Mouse (Mus musculus) kidney, postnatal 25 days (tissue): ENCODE data around the gene Kcnj4.

Experiments used
- DNase-seq, 2 experiments: peaks; one replicate each; pipeline ENCODE4 v3.0.0; 2021; ENCODE audit warnings: mixed read lengths in 2 of 2

The Kcnj4 gene

DNA sequence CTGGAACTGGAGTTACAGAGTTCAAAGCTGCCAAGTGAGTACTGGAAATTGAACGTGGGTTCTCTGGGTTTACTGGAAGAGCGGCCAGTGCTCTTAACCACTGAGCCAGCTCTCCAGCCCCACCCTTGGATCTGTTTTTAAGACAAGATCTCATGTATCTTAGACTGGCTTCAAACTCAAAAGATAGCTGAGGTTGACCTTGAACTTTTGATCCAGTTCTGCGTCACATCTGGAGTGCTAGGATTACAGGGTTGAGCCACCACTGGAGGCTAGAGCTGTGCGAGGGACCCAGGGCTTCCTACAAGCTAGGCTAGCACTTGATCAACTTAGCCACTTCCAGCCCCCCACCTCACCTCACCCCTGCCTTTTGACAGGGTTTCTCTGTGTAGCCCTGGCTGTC is 51.2 kb downstream of the Kcnj4 start:
- peak in 1 of 2 experiments; percentile 14 for DNase-seq

DNA sequence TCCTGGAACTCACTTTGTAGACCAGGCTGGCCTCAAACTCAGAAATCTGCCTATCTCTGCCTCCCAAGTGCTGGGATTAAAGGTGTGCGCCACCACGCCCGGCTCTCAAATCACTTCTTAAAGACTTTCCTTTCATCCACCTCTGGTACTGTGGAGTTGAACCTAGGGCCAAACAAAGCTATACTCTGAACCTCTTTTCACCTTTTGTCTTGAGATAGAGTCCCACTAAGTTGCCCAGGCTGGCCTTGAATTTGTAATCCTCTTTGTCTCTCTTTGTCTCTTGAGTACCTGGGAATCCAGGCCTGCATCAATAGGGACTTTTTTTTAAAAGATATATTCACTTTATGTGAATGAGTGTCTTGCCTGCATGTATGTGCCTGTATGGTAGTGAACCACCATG is 57.0 kb downstream of the Kcnj4 start:
- no peak for DNase-seq

DNA sequence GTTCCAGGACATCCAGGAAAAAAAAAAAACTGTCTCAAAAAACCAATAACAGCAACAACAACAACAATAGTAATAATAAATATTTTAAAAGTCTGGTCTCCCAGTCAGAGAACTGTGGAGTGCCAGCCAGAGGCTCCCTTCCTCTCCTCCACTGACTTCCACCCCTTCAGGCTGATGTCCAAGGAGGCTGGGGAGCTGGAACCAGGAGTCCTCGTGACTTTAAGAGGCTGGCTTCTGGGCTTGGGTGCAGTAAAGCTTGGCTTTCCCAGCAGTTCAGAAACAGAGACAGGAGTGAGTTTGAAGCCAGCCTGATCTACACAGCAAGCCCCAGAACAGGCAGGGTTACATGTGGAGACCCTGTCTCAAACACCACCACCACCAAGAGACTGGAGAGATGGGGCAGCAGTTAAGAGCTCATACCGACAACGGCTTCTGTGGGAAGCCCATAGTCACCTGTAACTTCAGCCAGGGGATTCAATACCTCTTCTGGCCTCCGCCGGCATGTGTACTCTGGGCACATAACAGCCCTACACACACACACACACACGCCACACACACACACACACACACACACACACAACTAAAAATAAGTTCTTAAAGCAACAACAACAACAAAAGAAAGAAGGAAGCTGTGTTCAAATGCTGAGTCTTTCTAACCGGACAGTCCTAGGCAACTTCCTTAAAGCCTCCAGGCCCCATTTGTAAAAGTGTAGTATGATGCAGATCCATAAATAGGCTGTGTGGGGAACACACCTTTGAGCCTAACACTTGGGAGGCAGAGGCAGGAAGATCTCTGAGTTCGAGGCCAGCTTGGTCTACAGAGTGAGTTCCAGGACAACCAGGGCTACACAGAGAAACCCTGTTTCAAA is 59.0 kb downstream of the Kcnj4 start:
- DNase-seq, result no peak

DNA sequence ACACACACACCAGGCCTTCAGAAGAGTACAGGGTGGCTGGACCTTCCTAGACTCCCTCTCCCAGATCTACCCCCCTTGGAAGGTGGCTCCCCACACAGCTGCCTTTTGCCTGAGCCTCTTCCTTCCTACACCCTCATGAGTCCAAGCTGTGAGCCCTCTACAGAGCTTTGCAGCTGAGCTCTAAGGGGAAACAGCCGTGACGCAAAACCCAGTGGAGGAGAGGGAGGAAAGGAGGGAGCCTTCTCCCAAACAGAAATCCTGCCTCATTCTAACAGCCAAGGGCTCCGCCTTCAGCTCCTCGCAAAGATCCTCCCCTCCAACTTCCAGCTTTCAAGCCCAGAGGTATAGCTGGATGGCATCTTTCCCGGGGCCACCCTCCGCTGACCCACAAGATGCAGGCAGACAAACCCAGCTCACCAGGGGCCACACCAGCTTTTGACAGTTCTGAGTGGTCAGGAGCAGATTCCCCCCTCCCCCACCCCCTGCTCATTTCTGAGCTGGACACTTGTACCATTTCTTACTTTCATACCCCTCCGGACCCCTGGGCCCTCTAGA is 61.1 kb downstream of the Kcnj4 start:
- DNase-seq, result no peak

DNA sequence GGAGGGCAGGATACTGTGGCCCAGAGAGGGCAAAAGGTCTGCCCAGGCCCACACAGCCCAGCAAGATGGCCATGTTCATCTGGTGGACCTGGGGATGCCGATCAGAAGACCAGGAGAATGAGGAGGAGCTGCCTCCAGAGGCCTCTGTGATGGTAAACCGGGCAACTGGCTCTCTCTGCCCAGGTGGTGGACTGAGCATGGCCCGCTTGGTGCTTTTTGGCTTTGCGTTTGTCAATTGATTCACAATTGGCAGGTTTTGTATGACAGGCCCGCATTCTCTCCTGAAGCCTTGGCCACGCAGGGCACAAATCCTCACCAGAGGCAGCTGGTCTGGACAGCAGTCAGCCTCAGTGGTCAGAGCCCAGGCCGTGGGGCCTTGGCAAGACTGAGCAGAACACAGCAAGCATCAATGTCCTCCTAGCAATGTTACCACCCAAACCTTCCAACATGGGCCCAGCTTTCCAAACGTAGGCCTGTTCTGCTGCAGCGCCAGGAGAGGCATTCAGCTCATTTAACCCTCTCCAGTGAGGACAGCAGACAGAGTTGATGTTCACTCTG is 62.0 kb downstream of the Kcnj4 start:
- DNase-seq, result no peak

DNA sequence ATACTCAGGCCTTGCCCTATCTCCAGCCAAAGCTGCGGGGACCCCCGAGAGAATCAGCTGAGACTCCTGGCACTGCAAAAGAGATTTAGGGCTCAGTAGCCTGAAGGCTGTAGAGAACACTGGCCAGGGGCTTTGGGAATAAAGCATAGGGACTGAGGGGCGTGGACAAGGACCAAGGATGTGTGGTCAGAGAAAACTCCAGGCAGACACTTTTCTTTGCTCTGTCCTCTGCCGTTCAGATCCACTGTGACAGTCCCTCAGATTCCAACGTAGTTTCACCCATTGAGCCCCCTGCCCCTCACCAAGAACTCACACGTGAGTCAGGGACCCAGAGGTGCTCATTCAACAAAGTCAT is 62.8 kb downstream of the Kcnj4 start:
- DNase-seq, result no peak

DNA sequence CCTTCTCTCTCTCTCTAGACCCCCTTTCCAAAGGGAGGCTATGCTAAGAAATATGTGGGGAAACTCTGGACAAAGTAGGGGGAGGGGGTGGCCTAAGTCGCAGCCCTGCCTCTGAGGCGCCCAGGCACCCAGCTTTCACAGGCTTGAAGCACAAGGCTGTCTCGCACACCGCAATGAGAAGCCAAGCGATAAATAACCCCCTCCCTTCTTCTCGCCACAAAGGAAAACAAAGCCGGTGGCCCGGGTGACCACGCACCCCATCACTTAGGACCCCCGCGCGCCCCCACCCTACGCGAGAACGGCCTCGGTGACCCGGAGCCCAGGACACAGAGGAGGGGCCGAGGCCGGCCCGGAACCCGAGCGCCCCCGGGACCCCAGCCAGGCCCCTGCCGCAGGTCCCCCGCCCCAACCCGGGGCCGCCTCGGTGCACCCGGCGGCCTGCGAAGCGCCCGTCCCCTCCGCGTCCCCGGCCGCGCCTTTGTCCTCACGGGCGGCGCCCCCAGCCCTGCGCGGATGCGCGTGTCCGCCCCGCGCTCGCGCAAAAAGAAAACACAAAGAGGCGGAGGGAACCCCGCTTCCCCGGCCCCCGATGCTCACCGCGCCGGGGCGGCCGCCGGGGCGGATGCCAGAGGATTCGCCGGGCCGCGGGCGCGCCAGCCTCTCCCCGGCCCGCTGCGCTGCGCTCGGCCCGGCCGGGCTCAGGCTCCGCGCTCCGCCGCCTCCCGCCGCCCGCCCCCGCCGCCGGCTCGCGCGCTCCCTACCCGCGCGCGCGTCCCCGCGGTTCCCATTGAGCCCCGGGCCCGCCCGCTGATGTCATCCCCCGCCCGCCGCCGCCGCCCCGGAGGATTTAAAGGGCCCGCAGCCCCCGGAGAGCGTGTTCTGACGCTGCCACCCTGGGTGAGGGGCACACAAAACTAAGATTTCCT is 63.4 kb downstream of the Kcnj4 start:
- peak; percentile 86 to 91 for DNase-seq

DNA sequence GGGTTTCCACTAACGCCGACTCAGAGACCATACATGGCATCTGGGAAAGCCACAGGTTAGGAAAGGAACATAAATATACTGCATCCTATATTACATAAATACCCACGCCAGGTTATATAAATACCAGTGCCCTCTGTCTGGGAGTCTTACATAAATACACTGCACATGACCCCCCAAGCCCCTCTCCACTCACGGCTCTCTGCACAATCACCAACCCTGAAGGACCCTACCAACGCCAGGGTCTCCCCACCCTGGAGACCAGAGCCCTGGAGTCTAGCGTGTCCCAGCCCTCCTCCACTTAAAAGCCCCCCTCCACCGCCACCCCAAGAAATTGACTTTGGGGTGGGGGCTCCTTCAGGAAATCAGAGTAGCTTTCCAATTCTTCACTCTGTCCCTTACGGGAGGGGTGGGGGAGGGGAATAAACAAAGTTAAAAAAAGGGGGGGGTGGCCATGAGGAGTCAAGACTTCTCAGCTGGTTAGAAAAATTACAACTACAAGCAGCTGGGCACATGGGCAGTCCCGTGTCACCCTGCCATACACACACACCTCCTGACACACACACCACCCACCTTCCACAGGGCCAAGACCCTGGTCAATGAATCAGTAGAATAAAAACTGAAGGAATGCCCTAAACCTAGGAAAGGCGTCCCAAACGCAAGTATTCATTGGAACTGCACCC is 64.2 kb downstream of the Kcnj4 start:
- peak in 1 of 2 experiments; percentile 56 for DNase-seq

DNA sequence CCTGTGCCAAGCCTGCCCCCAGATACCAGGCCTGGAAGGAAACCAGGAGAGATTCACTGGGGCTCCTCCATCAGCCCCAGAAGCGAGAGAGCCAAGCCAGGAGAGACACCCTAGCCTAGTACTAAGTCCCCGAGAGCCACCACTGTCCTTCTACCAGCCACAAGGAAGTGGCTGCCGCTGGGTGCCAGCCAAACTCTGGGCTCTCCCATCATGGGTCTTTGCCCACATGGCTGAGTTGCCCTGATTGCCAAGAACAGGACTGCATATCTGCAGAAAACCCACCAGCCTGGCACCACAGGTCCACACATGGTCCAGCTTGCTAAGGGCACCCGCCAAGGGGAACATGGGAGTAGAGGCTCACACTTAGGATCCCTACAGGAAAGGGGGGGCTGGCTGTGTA is 64.8 kb downstream of the Kcnj4 start:
- peak; percentile 64 to 77 for DNase-seq

DNA sequence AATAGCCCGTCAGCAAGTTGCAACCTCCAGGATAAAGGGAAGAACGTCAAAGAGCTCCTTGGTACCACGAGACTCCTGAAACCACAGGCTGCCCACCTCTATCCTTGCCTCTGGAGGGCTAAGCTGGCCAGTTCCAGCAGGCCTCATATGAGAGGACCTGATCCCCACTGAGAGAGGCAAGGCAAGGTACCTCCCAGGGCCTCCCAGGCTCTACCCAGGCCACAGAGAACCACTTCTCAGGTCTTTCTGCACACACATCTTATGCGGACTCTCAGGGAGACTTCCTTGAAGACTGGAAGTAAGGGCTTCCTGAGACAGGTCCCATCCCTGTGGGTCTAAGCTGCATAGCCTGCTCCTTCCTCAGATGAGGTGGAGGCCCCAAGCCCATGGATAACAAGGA is 65.7 kb downstream of the Kcnj4 start:
- DNase-seq, result no peak

DNA sequence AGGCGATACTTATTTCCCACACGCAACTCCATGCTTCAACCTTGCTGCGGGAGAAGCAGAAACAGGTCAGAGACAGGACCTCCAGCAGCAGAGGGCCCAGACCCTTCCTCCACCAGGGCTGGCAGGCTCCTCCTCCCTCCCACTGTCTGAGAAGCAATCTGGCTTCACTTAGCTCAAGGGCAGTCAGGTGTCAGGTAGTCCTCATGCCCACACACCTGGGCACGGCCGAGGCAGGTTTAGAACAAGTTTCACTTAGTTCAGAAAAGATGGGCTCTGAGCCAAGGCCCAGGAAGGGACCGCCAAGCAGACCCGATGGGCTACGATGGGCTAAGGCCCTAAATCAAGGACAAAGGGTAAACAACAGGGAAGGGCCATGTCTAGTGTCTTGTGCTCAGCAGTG is 66.2 kb downstream of the Kcnj4 start:
- DNase-seq, result no peak

DNA sequence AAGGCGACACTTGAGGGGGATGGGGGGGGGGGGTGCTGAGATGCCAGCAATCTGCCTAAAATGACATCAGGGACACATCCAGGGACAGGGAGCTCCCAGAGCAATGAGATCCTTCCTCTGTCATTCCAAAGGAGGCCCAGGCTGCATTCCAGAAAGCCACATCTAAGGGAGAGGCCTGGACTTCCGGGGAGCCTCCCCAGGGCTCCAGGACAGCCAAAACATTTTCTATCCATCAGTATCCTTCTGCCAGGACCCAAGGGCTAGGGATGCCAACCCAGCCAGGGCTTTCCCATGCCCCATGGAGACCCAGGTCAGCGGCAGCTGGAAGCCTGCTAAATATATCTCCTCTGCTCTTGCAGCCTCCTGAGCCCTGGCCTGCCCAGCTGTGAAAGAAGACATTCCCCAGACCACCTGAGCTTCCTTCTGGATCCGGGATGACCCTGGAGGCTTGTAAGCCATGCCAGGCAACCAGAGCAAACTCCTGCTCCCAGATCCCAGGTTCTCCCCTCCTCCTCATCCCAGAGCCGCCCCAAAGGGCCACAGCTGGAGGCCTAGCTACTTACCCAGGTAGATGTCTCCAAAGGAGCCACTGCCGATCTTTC is 66.7 kb downstream of the Kcnj4 start:
- peak; percentile 26 to 59 for DNase-seq

DNA sequence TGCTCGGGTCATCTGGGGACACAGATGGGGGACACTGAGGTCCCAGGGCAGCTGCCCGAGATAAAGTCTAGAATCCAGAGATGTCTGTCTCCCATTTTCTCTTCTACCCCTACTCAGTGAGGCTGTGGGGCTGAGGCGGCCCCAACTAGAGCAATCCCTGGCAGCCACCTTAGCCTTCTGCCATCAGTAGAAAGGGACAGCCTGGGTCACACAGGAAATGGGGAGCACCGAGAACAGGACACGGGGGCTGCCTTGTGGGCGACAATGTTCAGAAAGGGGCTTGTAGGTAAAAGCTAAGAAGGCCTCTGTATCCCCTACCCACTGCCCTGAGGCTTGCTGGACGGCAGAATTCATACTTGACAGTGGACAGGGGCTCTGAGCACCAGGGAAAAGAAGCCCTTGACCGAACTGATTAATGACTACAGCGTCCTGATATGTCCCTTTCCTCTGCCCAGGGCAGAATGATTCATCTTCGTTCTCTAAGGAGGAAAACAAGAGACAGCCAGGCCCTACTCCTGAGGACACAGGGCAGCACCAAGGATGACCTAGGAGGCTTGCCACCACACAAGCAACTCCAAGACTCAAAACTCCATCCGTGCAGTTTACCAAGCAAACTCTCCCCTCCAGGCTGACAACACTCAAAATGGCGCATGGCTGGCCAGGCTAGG is 67.4 kb downstream of the Kcnj4 start:
- DNase-seq, result no peak

DNA sequence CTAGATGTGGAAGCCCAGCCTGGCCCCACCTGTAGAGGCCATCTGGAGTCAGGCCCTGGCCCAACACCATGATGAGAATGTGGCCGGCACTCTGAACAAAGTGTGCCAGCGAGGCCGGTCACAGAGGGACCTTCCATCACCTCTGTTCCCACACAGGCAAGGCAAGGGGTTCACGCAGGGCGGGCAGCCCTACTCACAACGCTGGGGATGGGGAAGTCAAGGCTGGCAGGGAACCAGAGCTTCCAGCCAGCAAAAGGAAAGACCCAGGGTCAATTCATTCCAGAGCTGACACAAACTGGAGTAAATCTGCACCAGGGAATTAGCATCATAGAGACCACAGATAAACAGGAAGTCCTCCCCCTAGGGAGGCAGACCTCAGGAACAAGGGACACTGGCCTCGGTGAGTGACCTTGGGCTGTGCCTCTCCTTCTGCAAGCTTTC is 68.5 kb downstream of the Kcnj4 start:
- DNase-seq, result peak; percentile 58 to 72

DNA sequence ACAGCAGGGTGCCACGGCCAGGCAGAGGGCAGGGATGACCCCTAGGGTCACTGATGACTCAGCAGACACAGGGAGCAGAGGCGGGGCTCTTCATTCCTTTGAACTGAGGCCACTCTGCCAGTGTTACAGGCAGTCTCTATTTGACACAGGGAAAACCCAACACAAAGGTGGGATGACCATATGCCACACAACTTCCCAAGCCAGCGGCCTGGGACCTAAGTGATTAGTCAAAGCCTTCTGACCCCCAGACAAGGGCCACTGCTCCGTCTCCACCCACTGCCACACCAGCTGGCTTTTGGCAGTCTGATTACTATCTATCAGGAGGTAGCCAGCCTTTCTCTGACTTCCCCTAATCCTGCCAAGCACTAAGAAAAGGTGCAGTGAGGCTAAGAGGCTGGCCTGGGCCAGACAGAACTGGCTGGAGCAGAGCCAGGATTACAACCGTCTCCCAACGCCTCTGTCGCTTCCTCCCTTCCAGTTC is 69.8 kb downstream of the Kcnj4 start:
- peak; percentile 74 to 78 for DNase-seq
